Mouse (Mus musculus) forebrain, postnatal 0 days (tissue): ENCODE data around the gene Srsf3. TPM values are rescaled to one million over a fixed set of nuclear protein-coding genes. Genes with fewer than 3 reads are reported as not detected.

Experiments
- ATAC-seq: fragments of 200-750 bp; cut with Nextera tagmentation; 2 replicates; pipeline ENCODE4 v1.8.0; 2017; ENCODE audit warnings: mild to moderate bottlenecking, moderate library complexity
- DNase-seq: peaks from one replicate; pipeline ENCODE4 v3.0.0-alpha.2; 2015
- H3K27ac ChIP-seq: fragments of 300-500 bp; sonication (generic); 2 replicates; pipeline ENCODE4 v1.5.1; 2014; ENCODE audit warnings: low read depth, mild to moderate bottlenecking, antibody characterized with exemption, low read length, moderate library complexity, mixed read lengths
- H3K27me3 ChIP-seq: fragments of 300-500 bp; sonication (generic); 2 replicates; pipeline ENCODE4 v1.6.1; 2014; ENCODE audit warnings: mild to moderate bottlenecking, low read length, mixed read lengths; ENCODE audit not compliant: insufficient read depth
- H3K36me3 ChIP-seq: fragments of 300-500 bp; sonication (generic); 2 replicates; pipeline ENCODE4 v1.6.1; 2014; ENCODE audit warnings: mild to moderate bottlenecking, moderate library complexity; ENCODE audit not compliant: insufficient read depth
- H3K4me1 ChIP-seq: fragments of 300-500 bp; sonication (generic); 2 replicates; pipeline ENCODE4 v1.6.1; 2014; ENCODE audit warnings: antibody characterized with exemption; ENCODE audit not compliant: insufficient read depth
- H3K4me2 ChIP-seq: fragments of 300-500 bp; sonication (generic); 2 replicates; pipeline ENCODE4 v1.6.1; 2014; ENCODE audit warnings: low read depth, mild to moderate bottlenecking, moderate library complexity
- H3K4me3 ChIP-seq: fragments of 300-500 bp; sonication (generic); 2 replicates; pipeline ENCODE4 v1.5.1; 2014; ENCODE audit warnings: low read depth, low read length, mixed read lengths
- H3K9ac ChIP-seq: fragments of 300-500 bp; sonication (generic); 2 replicates; pipeline ENCODE4 v1.6.1; 2014; ENCODE audit warnings: mild to moderate bottlenecking
- H3K9me3 ChIP-seq: fragments of 300-500 bp; sonication (generic); 2 replicates; pipeline ENCODE4 v1.6.1; 2016; ENCODE audit warnings: low read length
- CTCF ChIP-seq: sonication (generic); IDR thresholded peaks from 2 replicates; pipeline ENCODE4 v1.5.1; 2016; ENCODE audit warnings: antibody characterized with exemption, control low read depth, low read depth
- WGBS: fragments of 180-500 bp; shearing (Covaris S2); extraction: QIAGEN DNeasy Blood & Tissue Kit; methylation state at CpG from one replicate; pipeline ENCODE4 v1.1.7; 2014; 5-methylcytosine and 5-hydroxymethylcytosine counted together
- polyA plus RNA-seq: library from polyadenylated mRNA; unstranded; fragments of >200 nt; fragmentation: Nextera tagmentation; extraction: Ambion mirVana; gene quantifications from 2 replicates; pipeline ENCODE4 v1.2.1, GENCODE M21; 2015
- total RNA-seq: library from RNA; depleted of rRNA; stranded (reverse); fragments of >200 nt; gene quantifications from 2 replicates; pipeline ENCODE4 v1.2.3, GENCODE M21; 2014

The Srsf3 gene
- total and polyA plus RNA-seq, 2 experiments from 2014 or later, result 287 to 367 TPM

- Histone ChIP-seq H3K9me3 (no peaks in the 10 kb centered on the region), H3K4me3 (no peak overlapping the region), H3K4me1 (no peaks in the 10 kb centered on the region), H3K4me2 (no peak overlapping the region), H3K27ac (no peak overlapping the region), H3K27me3 (no peaks in the 10 kb centered on the region), H3K36me3 (no peaks in the 10 kb centered on the region), H3K9ac (no peak overlapping the region)
- ATAC-seq (no peak), DNase-seq (no peak)
- 77% methylated on average over 8 of the region's 8 CpGs for WGBS
- no peak for TF ChIP-seq CTCF
Observed at GRCm38 (mm10) chr17:29058487-29058886, 26.1 kb downstream of the Srsf3 start.

DNA sequence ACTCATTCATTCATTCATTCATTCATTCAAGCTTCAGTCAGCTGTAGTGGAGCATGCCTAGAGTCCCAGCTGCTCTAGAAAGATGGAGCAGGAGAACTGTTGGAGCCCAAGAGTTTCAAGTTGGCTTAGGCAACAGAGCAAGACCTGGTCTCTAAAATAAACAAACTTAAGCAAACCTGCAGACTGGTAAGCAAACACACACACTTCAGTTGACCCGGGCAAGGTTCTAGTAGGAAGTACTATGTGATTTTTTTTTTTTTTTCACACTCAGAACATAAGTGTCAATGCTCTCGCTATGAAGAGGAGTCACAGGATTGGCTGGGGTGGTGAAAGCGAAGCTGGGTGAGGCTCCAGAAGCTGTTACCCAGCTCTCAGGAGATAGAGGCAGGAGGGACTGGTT lies 27.2 kb downstream of the Srsf3 start:
- no peak for ATAC-seq
- H3K4me3 ChIP-seq, result no peak overlapping the region
- H3K4me2 ChIP-seq, result no peak overlapping the region
- no peaks in the 10 kb centered on the region for H3K27me3 ChIP-seq
- no peak for DNase-seq
- H3K36me3 ChIP-seq, result no peaks in the 10 kb centered on the region
- H3K4me1 ChIP-seq, result no peaks in the 10 kb centered on the region
- no peak overlapping the region for H3K9ac ChIP-seq
- no peaks in the 10 kb centered on the region for H3K9me3 ChIP-seq
- H3K27ac ChIP-seq, result no peak overlapping the region
- 93% methylated on average over 3 of the region's 3 CpGs for WGBS
- TF ChIP-seq CTCF, result no peak

- DNase-seq (no peak), ATAC-seq (no peak)
- Histone ChIP-seq H3K27ac (no peak overlapping the region), H3K4me3 (no peak overlapping the region), H3K9ac (no peak overlapping the region), H3K36me3 (no peaks in the 10 kb centered on the region), H3K4me1 (no peaks in the 10 kb centered on the region), H3K9me3 (no peaks in the 10 kb centered on the region), H3K27me3 (no peaks in the 10 kb centered on the region), H3K4me2 (no peak overlapping the region)
- no peak for TF ChIP-seq CTCF
- WGBS, result 84% methylated on average over 9 of the region's 9 CpGs
Observed at GRCm38 (mm10) chr17:29060946-29061345, 28.5 kb downstream of the Srsf3 start.

DNA sequence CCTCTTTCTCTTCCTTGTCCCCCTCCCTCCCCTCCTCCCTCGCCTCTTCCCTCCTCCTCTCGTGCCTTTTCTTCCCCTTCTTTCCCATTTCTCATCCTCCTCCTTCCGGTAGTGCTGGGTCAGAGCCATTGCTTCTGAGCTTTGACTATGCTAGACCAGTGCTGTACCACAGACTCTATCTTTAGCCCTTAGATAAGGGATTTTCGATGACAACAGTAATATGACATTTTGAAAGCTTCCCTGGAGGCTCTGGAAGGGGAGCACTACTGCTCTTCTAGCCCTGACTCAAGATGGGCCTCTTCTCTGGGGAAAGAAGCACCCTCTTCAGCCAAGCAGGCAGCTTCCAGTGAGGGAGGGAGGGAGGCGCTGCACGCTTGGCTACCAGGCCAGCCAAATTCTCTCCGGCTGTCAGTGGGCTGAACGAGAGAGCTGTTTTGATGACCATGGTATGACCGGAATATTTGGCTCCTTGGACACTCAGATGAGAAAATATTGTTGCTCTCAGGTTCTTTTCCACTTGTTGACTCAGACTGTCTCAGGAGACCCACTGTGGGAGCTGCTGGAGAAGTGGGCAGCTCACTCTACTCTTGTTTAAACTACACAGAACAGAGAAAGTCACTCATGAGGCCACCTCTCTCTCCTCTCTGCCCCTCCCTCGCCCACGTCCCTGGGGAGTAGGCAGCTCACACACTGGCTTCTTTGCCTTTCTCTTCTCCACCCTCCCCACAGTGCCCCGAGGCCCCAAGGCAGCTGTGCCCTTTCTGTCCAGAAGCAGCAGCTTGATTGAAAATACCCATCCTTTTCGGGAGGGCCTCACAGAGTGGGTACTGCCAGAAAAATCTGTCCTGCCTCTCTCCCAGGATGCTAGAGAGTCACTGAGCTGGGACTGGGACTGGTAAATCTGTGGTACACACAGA lies 29.9 kb downstream of the Srsf3 start:
- WGBS, result 63% methylated on average over 13 of the region's 13 CpGs
- no peak overlapping the region for H3K9ac ChIP-seq
- H3K4me1 ChIP-seq, result no peaks in the 10 kb centered on the region
- no peak overlapping the region for H3K27ac ChIP-seq
- TF ChIP-seq CTCF, result no peak
- H3K27me3 ChIP-seq, result no peaks in the 10 kb centered on the region
- ATAC-seq, result no peak; the same call in 1 of the 2 replicates
- no peak overlapping the region for H3K4me3 ChIP-seq
- no peak for DNase-seq
- no peak overlapping the region for H3K4me2 ChIP-seq
- H3K9me3 ChIP-seq, result no peaks in the 10 kb centered on the region
- H3K36me3 ChIP-seq, result no peaks in the 10 kb centered on the region

DNA sequence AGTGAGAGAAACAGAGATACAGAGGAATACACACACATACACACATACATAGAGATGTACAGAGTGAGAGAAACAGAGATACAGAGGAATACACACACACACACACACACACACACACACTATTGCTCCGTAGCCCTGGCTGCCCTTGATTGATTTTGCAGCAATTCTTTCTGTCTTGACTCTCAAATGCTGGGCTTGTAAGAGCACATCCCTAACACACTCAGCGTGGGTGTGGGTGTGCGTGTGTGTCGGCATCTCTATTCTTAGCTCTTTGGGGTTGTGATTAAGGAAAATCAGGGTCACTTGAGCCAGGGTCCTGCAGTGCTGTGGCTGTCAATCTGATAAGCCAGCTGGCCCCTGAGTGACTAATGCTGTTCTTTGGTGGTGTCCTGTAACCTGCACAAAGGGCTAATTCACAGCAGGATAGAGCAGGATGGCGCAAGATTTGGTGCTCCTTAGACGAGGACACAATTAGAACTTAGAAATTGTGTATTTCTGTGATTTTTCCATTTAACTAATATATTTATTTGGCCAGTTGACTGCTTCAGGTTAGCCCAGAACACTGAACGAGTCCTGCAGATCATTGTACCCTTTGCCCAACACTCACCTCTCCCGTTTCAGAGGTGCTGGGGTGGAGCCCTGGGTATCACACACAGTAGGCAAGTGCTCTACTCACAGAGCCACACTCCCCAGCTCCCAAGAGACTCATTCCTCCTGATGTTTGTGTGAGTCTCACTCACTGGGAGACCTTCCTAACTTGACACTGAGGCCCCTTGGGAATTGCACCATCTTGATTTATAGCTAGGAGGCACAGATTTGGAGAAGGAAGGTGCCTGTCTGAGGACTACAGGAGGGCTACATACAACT lies 30.9 kb downstream of the Srsf3 start:
- Histone ChIP-seq H3K4me1 (no peaks in the 10 kb centered on the region), H3K27ac (no peak overlapping the region), H3K27me3 (no peaks in the 10 kb centered on the region), H3K9me3 (no peaks in the 10 kb centered on the region), H3K36me3 (no peaks in the 10 kb centered on the region), H3K9ac (no peak overlapping the region), H3K4me2 (no peak overlapping the region), H3K4me3 (no peak overlapping the region)
- ATAC-seq (no peak; the same call in 1 of the 2 replicates), DNase-seq (no peak)
- TF ChIP-seq CTCF, result no peak
- 46% methylated on average over 8 of the region's 8 CpGs for WGBS

GRCm38 (mm10) chr17:29063988-29064285 lies 31.5 kb downstream of the Srsf3 start:
- H3K4me2 ChIP-seq, result no peak overlapping the region
- no peak overlapping the region for H3K27ac ChIP-seq
- WGBS, result 80% methylated on average over 2 of the region's 2 CpGs
- H3K9me3 ChIP-seq, result no peaks in the 10 kb centered on the region
- DNase-seq, result no peak
- no peak for ATAC-seq
- H3K4me1 ChIP-seq, result no peaks in the 10 kb centered on the region
- H3K27me3 ChIP-seq, result no peaks in the 10 kb centered on the region
- no peak overlapping the region for H3K4me3 ChIP-seq
- no peaks in the 10 kb centered on the region for H3K36me3 ChIP-seq
- no peak overlapping the region for H3K9ac ChIP-seq
- TF ChIP-seq CTCF, result no peak
